Mouse (Mus musculus) lung, adult 2 months (tissue): ENCODE results near the gene Armc2. TPM values are rescaled to one million over a fixed set of nuclear protein-coding genes. Genes with fewer than 3 reads are reported as not detected.

Source experiments
- DNase-seq: peaks from one replicate; pipeline ENCODE4 v3.0.0; 2022
- H3K4me1 ChIP-seq: fragments of 200-500 bp; 2 replicates; pipeline ENCODE4 v1.6.1; 2011; ENCODE audit warnings: low read length; ENCODE audit not compliant: control insufficient read depth, insufficient read depth
- H3K4me3 ChIP-seq: fragments of 200-500 bp; replicated peaks from 2 replicates; pipeline ENCODE3; 2011; ENCODE audit warnings: low read depth, mild to moderate bottlenecking, control low read depth, low read length; ENCODE audit errors: extremely low read depth
- CTCF ChIP-seq: fragments of 200-500 bp; IDR thresholded peaks from 2 replicates; pipeline ENCODE4 v1.5.1; 2011; ENCODE audit warnings: mild to moderate bottlenecking, low read length, control low read depth; ENCODE audit not compliant: insufficient read depth
- POLR2A ChIP-seq: fragments of 200-500 bp; IDR thresholded peaks from 2 replicates; pipeline ENCODE4 v1.6.1; 2011; ENCODE audit warnings: low read depth, mild to moderate bottlenecking, control low read depth, low read length, borderline replicate concordance; ENCODE audit errors: extremely low read depth
- WGBS: fragments of 180-500 bp; shearing (Covaris S2); methylation state at CpG from one replicate; pipeline ENCODE4 v1.1.7; 2018; 5-methylcytosine and 5-hydroxymethylcytosine counted together
- polyA plus RNA-seq: library from polyadenylated mRNA; depleted of rRNA; stranded (reverse); fragments of >200 nt; gene quantifications from 2 replicates; pipeline ENCODE4 v1.2.3, GENCODE M21; 2012

The Armc2 gene
- polyA plus RNA-seq, 1 experiment = 1.5 TPM

DNA sequence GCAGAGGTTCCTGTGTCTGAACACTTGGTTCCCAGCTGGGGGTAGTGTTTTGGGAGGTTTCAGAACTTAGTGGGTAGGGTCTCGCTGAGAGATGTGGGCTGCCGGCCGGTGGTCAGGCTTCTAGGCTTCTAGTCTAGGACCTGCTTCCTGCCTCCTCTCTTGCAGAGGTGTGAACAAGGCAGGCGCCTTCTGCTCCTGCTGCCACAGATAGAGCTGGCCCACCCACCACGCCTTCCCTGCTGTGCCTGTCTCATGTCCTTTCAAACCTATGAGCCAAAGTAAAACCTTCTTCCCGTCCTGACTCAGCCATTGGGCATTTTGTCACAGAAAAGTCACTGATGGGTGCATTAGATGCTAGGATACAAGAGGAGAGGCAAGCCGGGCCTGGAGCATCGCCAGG, 22.1 kb downstream of the Armc2 start:
- 83% methylated on average over 8 of the region's 8 CpGs for WGBS
- Histone ChIP-seq H3K4me3 (no peak overlapping the region), H3K4me1 (peaks cover 6% of the 10 kb centered on the region)
- no peak for DNase-seq
- no peak for TF ChIP-seq POLR2A
- TF ChIP-seq CTCF = no peak

DNA sequence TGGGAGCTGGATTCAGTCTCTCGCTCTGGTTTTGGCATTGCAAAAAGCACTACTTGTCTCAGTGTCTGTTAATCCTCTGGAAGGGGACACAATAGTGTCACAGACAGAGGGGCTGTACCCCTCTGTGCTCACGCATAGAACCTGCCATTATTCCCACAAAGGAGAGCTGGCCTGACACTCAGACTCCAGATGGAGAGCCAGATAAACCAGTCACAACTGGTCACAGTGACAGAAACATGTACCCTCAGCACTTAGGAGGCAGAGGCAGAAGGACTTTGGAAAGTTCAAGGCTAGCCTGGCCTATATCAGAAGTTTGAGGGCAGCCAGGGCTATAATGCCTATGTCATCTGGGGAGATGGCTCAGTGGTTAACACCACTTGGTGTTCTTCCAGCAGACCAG, 23.2 kb downstream of the Armc2 start:
- Histone ChIP-seq H3K4me1 (peaks cover 6% of the 10 kb centered on the region), H3K4me3 (no peak overlapping the region)
- WGBS = 88% methylated on average over 2 of the region's 2 CpGs
- DNase-seq = no peak
- TF ChIP-seq CTCF (no peak), POLR2A (no peak)

DNA sequence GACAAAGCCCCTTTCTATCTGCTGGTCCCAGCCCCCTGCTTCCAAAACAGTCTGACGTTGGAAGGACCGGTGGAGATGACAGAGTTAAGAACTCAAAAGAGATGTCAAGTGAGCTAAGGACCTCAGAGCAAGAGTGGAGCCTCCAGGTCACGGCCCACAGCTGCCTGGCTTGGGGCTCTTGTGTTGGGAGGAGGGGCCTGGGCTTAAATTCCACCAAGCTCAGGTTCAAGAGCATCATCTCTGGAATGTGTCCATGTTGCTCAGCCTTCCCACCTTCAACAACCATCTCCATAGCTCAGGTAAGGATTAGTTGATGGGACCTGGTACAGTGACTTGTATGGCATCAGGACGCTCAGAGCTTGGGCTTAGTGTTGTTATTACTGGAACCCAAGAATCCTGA, 23.7 kb downstream of the Armc2 start:
- Histone ChIP-seq H3K4me3 (no peak overlapping the region), H3K4me1 (peaks cover 6% of the 10 kb centered on the region)
- no peak for TF ChIP-seq POLR2A
- no peak for TF ChIP-seq CTCF
- WGBS = 68% methylated on average over 4 of the region's 4 CpGs
- no peak for DNase-seq

GRCm38 (mm10) chr10:41992059-41992440, 26.2 kb downstream of the Armc2 start:
- TF ChIP-seq CTCF (no peak), POLR2A (no peak)
- WGBS = 67% methylated on average over 5 of the region's 5 CpGs
- no peak for DNase-seq
- H3K4me1 ChIP-seq = peaks cover 4% of the 10 kb centered on the region
- H3K4me3 ChIP-seq = no peak overlapping the region

- H3K4me3 ChIP-seq = no peak overlapping the region
- TF ChIP-seq CTCF (no peak), POLR2A (no peak)
- peak; percentile 23 for DNase-seq
- 26% methylated on average over 14 of the region's 14 CpGs for WGBS
- peaks cover 4% of the 10 kb centered on the region for H3K4me1 ChIP-seq
Observed at GRCm38 (mm10) chr10:41991364-41992058, 26.7 kb downstream of the Armc2 start.

- H3K4me3 ChIP-seq = no peak overlapping the region
- H3K4me1 ChIP-seq = peaks cover 4% of the 10 kb centered on the region
- WGBS = 53% methylated on average over 13 of the region's 13 CpGs
- DNase-seq = no peak
- TF ChIP-seq POLR2A (no peak), CTCF (no peak)
Observed at GRCm38 (mm10) chr10:41990896-41991295, 27.3 kb downstream of the Armc2 start.

- peaks cover 4% of the 10 kb centered on the region for H3K4me1 ChIP-seq
- no peak for DNase-seq
- 89% methylated on average over 3 of the region's 3 CpGs for WGBS
- no peak overlapping the region for H3K4me3 ChIP-seq
- TF ChIP-seq POLR2A (no peak), CTCF (no peak)
Observed at GRCm38 (mm10) chr10:41988930-41989329, 29.3 kb downstream of the Armc2 start.

DNA sequence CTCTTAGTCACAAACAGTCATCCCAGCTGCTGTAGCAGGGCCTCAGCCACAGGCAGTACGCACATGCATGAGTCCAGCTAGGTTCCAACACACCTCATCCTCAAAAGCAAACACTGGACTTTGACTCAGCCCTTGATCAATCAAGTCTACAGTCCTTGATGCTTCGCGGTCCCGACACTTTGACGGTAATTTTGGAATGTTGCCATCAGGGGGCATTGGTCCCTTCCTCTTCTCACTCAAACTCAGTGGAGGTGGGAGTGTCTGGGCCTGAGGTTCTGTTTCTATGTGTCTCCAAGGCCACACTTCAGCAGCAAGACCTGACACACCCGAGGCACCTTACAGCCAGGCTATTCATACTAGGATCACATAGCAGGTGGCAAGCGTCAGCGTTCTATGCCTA, 32.1 kb downstream of the Armc2 start:
- no peak for DNase-seq
- H3K4me1 ChIP-seq = no peaks in the 10 kb centered on the region; the same call in 1 of the 2 replicates
- no peak for TF ChIP-seq POLR2A
- no peak for TF ChIP-seq CTCF
- WGBS = 76% methylated on average over 8 of the region's 8 CpGs
- H3K4me3 ChIP-seq = no peak overlapping the region

GRCm38 (mm10) chr10:41984221-41984620, 34.0 kb downstream of the Armc2 start:
- Histone ChIP-seq H3K4me1 (no peaks in the 10 kb centered on the region; the same call in 1 of the 2 replicates), H3K4me3 (no peak overlapping the region)
- DNase-seq = no peak
- WGBS = 72% methylated on average over 6 of the region's 6 CpGs
- TF ChIP-seq CTCF = no peak
- TF ChIP-seq POLR2A = no peak

DNA sequence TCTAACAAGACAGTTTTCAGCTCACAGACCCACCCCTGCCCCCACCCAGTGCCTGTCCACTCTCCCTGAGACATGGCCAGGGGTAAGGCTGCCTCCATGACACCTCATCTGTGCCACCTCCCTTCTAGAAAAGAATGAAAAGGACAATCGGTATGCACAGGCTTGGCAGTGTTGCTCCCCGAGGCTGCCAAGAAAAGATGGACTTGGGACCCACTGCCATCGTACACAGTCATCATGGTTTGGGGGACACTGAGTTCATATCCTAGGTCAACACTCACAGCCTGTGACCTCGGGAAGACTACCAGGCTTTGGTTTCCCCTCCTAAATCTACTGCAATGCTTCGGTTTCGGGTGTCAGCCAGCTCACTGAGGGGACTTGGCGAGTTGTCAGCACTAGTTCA, 35.4 kb downstream of the Armc2 start:
- 59% methylated on average over 7 of the region's 7 CpGs for WGBS
- no peak for DNase-seq
- TF ChIP-seq POLR2A (no peak), CTCF (no peak)
- H3K4me3 ChIP-seq = no peak overlapping the region
- no peaks in the 10 kb centered on the region; the same call in 1 of the 2 replicates for H3K4me1 ChIP-seq
